Mouse (Mus musculus) brain, adult 2 months (tissue): ENCODE data around the gene Ldlr.
A peak's percentile ranks its signal among the peaks of the same experiment; 100 is the strongest.

Source experiments
- DNase-seq: peaks from one replicate; pipeline ENCODE4 v3.0.0; 2011; ENCODE audit warnings: low read depth, low spot score

Ldlr gene

DNA sequence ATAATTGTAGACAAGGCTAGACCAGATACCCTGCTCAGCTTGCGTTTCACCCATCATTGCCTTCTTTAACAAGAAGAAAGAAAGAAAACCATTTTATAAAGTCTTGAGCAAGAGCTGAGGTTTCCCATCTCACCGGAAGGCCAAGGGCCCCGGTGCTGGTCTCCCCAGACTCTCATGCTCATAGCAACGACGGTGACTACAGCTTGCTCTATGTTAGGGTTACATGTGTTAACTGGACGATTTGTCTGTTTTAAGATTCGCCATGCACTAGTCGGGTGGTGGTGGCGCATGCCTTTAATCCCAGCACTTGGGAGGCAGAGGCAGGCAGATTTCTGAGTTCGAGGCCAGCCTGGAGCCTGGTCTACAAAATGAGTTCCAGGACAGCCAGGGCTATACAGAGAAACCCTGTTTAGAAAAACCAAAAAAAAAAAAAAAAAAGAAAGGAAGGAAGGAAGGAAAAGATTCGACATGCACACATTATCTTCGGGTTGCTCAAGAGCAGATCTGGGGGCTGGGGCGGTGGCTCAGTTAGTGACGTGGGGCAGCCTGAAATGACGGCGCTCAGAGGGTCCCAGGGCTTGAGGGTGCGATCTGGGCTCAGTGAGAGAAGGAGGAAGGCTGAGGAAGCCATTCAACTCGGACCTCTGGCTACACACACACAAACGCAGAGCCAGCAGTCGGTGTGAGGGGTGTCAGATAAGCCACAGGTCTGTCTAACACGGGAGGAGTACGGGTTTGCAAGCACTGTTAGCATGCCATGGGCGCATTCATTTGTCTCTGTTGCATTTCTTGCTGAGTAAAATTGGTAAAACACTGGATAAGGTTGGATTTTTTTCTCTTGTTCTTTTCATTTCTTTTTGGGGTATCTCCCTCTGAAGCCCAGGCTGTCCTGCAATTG lies 2.2 kb downstream of the Ldlr start:
- no peak for DNase-seq

DNA sequence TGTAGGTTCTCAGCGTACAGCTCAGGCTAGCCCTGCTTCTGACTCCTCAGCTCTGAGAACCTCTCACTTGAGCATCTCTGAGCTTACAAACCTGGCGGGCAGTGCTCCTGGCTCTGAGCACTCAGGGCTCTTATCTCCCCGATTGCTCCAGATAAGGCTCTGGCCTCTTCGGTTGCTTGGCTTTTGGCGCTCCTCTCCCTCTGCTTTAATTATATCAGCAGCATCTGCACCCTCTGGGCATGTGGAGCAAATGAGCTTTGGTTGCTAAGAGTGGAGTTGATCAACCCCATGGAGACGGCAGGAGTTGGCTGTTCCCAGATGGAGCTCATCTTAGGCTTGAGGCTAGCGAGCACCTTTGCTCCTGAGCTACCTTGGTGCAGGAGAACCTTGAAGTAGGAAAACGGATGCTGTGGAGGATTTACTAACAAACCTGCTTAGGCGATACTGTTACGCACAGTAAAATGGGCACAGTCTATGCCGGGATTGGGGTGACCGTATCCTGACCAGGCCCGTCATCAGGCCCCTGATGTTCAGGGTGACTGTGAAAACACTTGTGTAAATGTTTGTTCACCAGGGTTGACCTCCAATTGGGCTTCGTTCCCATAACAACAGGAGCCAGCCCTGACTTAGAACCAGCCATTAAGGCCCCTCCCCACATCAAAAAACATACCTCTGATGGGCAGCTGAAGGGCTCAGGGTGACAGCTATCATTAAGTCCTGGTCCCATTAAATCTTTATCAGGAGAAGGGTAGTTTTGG lies 3.1 kb downstream of the Ldlr start:
- DNase-seq = peak; percentile 48

GRCm38 (mm10) chr9:21728261-21728832 lies 5.1 kb downstream of the Ldlr start:
- DNase-seq = no peak

- peak; percentile 33 for DNase-seq
Observed at GRCm38 (mm10) chr9:21729264-21729663, 6.0 kb downstream of the Ldlr start.

DNA sequence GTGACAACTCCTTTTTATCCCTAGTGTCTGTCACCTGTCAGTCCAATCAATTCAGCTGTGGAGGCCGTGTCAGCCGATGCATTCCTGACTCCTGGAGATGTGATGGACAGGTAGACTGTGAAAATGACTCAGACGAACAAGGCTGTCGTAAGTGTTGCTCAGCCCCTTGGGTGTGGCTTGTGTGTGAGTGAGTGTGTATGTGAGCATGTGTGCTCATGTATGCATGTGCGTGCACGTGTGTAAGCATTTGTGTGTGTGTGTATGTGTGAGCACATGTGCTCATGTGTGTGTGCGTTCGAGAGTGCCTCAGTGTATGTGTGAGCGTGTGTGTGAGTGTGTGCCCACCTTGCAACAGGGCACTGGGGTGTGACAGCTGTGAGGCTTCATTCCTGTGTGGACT lies 9.0 kb downstream of the Ldlr start:
- no peak for DNase-seq

- no peak for DNase-seq
Observed at GRCm38 (mm10) chr9:21733446-21733845, 10.2 kb downstream of the Ldlr start.

DNA sequence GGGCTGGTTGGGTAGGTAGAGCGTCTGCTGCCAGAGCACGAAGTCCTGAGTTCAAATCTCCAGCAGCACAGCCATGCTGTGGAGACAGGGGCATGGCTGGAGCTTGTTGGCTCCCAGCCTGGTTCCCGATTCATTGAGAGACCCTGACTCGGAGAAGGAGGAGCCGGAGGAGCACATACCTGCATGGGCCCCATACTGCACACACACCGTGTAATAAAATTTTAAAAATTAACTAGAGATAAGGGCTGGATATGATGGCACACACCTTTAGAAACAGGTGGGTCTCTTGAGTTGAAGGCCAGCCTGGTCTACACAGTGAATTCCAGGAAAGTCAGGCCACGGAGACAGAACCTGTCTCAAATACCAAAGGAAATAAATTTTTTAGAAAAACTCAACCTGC lies 10.7 kb downstream of the Ldlr start:
- DNase-seq = no peak

DNA sequence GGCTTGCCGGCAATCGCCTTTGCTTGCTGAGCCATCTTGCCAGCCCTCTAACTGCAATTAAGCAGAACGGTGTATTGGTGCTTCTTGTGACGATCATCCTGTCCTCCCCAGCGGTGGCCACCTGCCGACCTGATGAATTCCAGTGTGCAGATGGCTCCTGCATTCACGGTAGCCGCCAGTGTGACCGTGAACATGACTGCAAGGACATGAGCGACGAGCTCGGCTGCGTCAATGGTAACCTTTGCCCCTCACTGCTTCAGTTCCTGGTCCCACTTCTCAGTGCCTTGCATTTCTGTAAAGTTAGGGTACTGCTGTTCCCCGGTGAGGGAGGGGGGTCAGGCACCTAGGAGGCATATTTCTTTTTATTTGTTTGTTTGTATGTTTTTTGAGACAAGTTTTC lies 11.8 kb downstream of the Ldlr start:
- no peak for DNase-seq

DNA sequence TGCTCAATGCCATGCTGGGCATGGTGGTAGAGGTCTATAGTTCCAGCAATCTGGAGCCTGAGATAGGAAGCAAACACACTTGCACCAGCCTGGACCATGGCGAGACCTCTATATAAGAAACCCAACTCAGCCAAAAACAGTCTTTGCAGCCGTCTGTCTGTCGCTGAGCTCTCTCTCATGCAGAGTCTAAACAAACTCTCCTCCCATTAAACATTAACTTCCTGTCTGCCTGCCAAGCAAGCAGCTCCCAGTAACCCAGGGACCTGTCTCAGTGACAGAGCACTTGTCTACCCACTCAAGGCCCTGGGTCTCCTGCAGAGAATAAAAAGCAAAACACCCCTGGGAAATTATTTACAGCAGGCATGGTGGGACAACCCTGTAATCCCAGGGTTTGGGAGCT lies 13.3 kb downstream of the Ldlr start:
- DNase-seq = no peak

- DNase-seq = peak; percentile 83
Observed at GRCm38 (mm10) chr9:21737188-21737587, 13.9 kb downstream of the Ldlr start.

GRCm38 (mm10) chr9:21738776-21739175 lies 15.5 kb downstream of the Ldlr start:
- DNase-seq = no peak

- no peak for DNase-seq
Observed at GRCm38 (mm10) chr9:21740427-21740826, 17.1 kb downstream of the Ldlr start.

GRCm38 (mm10) chr9:21741514-21741913 lies 18.2 kb downstream of the Ldlr start:
- DNase-seq = no peak

DNA sequence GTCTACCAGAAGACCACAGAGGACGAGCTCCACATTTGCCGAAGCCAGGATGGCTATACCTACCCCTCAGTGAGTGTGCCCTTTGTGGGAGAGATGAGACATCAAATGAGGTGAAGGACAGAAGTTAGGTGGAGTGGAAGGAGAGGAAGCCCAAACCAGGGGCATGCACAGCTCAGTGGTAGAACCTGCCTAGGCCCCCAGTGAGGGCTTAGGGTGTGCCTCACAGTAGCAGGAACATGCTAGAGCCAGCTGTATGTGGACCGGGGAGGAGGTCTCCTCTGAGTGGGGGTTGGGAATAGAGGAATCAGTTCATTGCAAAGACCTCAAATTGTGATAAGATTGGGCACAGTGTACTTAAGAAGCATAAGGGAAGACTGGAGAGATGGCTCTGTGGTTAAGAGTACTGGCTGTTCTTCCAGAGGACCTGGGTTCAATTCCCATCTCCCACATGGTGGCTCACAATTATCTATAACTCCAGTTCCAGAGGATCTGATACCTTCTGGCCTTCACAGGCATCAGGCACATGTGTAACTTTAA lies 24.0 kb downstream of the Ldlr start:
- no peak for DNase-seq

GRCm38 (mm10) chr9:21748033-21748432 lies 24.8 kb downstream of the Ldlr start:
- peak; percentile 99 for DNase-seq

DNA sequence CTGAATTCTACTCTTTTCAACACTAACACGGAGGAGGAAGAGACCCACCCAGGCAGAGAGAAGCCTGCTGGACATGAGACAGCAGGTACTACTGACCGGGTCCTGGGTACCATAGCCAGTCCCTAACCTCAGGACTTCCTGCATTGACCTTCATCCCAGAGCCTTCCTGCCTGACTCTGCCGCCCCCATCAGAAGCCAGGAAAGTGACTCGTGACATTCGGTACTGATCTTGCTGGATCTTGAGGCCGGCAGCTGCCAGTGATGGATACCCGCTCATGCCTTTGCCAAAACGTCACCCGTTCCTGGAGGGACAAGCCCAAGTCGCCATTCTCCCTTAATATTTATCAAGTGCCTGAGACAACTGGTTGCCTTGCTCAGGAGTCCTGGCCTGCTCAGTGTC lies 25.2 kb downstream of the Ldlr start:
- no peak for DNase-seq

DNA sequence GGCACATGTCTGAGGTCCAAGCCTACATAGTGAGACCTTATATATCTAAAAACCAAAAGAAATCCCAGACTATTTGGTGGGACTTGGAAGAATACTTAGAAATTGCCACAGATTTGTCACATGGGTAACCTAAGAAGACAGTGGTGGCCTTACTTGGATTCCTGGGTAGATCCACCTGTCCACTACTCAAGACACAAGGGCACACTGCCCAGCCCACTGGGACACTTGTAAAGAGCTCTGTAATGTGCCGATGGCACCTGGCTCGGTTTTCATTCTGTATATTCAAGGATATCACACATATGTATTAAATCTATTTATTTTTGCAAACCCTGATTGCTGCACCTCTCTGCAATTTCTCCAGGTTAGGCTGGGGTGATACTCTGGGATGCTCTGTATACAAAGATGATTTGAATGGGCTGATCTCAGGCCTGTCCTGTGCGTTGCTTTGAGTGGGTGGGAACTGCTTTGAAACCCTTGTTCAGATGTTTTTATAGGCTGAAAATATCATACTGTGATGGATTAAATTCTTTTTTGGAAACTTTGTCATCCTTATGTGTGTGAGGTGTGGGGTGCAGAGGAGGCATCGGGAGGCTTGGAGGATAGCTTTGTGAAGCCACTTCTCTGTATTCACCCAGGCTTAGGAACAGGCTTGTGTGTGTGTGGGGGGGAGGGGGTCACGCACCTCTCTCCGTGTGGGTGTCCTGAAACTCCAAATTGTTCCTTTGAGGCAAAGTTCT lies 26.3 kb downstream of the Ldlr start:
- DNase-seq = peak; percentile 70

DNA sequence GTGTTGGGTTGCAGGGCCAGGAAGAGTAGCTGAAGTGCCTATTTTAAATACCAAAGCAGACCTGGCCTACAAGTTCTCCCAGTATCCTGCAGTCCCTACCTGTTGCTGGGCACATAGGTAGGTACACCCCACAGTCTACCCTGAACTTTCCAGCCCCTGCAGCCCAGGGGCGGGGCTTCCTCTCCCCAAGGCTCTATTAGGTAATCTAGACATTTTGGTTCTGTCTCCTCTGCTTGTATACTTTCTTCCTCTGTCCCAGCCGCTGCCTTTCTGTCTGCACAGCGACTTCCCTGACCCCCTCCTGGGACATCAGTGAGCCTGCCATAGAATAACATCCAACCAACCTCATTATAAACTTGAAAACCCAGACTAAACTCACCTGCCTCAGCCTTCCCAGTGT lies 27.1 kb downstream of the Ldlr start:
- no peak for DNase-seq

DNA sequence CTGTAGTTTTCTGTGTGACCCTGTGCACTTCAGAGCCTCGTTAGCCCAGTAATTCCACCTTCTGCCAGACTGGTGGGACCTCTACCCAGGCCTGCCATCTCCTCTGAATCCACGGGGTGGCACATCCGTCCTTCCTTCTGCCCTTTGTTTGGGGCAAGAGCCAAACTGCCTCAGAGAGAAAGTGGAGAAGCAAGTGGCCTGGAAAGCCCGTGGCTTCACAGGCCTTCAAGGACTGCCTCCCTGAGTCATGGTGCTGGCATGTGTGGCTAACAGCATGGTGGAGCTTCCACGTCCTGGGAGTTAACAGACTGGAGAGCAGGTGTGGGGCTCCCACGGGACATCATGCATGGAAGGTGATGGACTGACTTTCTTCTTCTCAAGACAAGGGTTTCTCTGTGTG lies 28.1 kb downstream of the Ldlr start:
- peak; percentile 79 for DNase-seq

- DNase-seq = peak; percentile 70
Observed at GRCm38 (mm10) chr9:21752252-21752792, 29.0 kb downstream of the Ldlr start.

DNA sequence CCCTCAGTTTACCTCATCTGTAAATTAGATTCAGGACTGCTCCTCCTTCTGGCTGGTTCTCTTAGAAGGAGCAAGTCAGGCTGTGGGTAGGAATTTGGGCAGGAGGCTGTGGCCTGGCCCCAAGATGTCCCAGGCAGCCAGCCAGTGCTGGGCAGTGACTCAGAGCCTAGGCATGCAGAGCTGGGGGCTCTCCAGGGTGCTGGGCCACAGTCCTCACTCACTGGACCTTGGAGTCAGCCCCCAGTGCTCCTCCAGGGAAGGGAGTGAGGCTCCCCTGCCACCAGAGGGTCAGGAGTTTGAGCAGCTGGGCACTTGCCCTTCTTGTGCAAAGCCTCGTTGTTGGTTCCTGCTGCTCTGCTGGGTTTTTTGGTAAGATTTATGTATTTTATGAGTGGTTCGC lies 30.7 kb downstream of the Ldlr start:
- DNase-seq = peak; percentile 83
